13 mouse cellular contexts compared by ENCODE assay signal in the genomic region with DNA sequence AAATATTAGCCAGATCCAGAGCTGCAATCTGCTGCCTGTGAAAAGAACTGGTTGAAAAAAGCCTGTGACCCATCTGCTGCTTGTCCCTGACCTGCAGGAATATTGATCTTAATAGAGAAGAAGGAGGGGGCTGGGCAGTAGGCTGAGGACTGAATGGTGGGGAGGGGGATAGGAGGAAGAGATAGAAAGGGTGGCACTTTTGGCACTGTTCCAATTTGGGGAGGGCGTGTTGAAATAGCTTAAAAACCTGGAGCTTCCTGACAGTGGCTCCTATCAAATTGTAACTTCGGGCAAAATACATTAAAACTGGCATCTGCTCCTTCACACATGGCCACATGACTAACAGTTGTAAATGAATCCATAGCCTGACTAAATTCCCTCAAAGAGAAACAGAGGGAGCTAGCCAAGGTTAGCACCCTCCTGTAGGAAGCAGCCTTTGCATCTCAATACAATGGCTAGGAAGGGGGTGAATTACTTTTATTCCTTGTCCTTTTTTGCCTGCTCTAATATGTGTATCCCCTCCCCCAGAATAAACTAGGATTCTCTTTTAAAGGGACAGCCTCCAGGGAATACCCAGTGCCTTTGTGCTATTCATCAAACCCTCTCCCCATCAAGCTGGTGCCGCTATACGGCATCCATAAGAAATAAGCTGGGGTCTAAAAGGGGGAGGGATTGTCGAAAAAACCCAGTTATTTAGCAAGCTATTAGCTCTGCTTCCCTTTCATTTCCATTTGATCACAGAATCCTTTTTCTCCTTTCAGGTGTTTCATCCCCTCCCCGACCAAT. TPM values are rescaled to one million over a fixed set of nuclear protein-coding genes. Genes with fewer than 3 reads are reported as not detected.
DNase-seq lines count a peak whose midpoint lies in the region; ATAC-seq lines count a peak whose summit lies in the region.
"Had no signal": no experiment of that assay in that cellular context is flagged by ENCODE, and none has a peak within 500 bp of the region (broad histone marks: within the 10 kb centered on the region; RNA-seq: fewer than 3 reads in every experiment).

No protein-coding gene starts in this region.

- H3K4me3 ChIP-seq in embryonic facial prominence, embryonic 14.5 days (ENCODE audit: low read depth, low read length): peak overlapping the region; percentile 15
- peak overlapping the region; percentile 47 for H3K4me3 ChIP-seq in hindbrain, embryonic 16.5 days (ENCODE audit: low read length)
- peak overlapping the region; percentile 48 for H3K4me3 ChIP-seq in midbrain, embryonic 16.5 days (ENCODE audit: low read depth, low read length)
- H3K4me3 ChIP-seq: heart, adult 2 months; liver, embryonic 13.5 days had no signal

- no peaks in the 10 kb centered on the region for H3K4me1 ChIP-seq in embryonic facial prominence, embryonic 14.5 days (ENCODE audit: control insufficient read depth, insufficient read depth, low read length)
- 0 out of 2 replicates have a peak, but pooled peaks cover 3% of the 10 kb centered on the region for H3K4me1 ChIP-seq in hindbrain, embryonic 16.5 days (ENCODE audit: control insufficient read depth, insufficient read depth, low read depth, low read length)
- H3K4me1 ChIP-seq in midbrain, embryonic 16.5 days (ENCODE audit: control insufficient read depth, insufficient read depth, low read length): peaks cover 13% of the 10 kb centered on the region
- H3K4me1 ChIP-seq: liver, embryonic 13.5 days had no signal

- no peaks in the 10 kb centered on the region for H3K9me3 ChIP-seq in embryonic facial prominence, embryonic 14.5 days (ENCODE audit: control insufficient read depth, low read length)
- no peaks in the 10 kb centered on the region for H3K9me3 ChIP-seq in hindbrain, embryonic 16.5 days (ENCODE audit: control insufficient read depth, low read length)
- H3K9me3 ChIP-seq in midbrain, embryonic 16.5 days (replicated peaks; ENCODE audit: control insufficient read depth, low read length, poor library complexity, severe bottlenecking): no peaks in the 10 kb centered on the region
- H3K9me3 ChIP-seq: liver, embryonic 13.5 days had no signal

- 53% methylated on average over 6 of the region's 6 CpGs for WGBS in embryonic facial prominence, embryonic 14.5 days
- WGBS in hindbrain, embryonic 16.5 days: 34% methylated on average over 6 of the region's 6 CpGs
- WGBS in midbrain, embryonic 16.5 days: 20% methylated on average over 6 of the region's 6 CpGs

- H3K27me3 ChIP-seq in embryonic facial prominence, embryonic 14.5 days (replicated peaks; ENCODE audit: control insufficient read depth, insufficient read depth, low read length): peaks cover 3% of the 10 kb centered on the region; the same call in 1 of the 2 replicates
- H3K27me3 ChIP-seq in hindbrain, embryonic 16.5 days (replicated peaks; ENCODE audit: control insufficient read depth, insufficient read depth, low read length): no peaks in the 10 kb centered on the region
- H3K27me3 ChIP-seq in midbrain, embryonic 16.5 days (ENCODE audit: control insufficient read depth, insufficient read depth, low read depth, low read length): no peaks in the 10 kb centered on the region
- H3K27me3 ChIP-seq: liver, embryonic 13.5 days had no signal

- no peak overlapping the region; the same call in 1 of the 2 replicates for H3K4me2 ChIP-seq in embryonic facial prominence, embryonic 14.5 days (ENCODE audit: low read depth, low read length)
- peak overlapping the region; percentile 47 for H3K4me2 ChIP-seq in hindbrain, embryonic 16.5 days (ENCODE audit: low read length)
- peak overlapping the region; percentile 56 for H3K4me2 ChIP-seq in midbrain, embryonic 16.5 days (ENCODE audit: low read length)
- H3K4me2 ChIP-seq: liver, embryonic 13.5 days had no signal

- H3K36me3 ChIP-seq in embryonic facial prominence, embryonic 14.5 days (ENCODE audit: control insufficient read depth, insufficient read depth, low read length): no peaks in the 10 kb centered on the region
- H3K36me3 ChIP-seq in hindbrain, embryonic 16.5 days (ENCODE audit: control insufficient read depth, insufficient read depth, low read length): no peaks in the 10 kb centered on the region
- H3K36me3 ChIP-seq in midbrain, embryonic 16.5 days (ENCODE audit: control insufficient read depth, insufficient read depth, low read length): no peaks in the 10 kb centered on the region
- H3K36me3 ChIP-seq: liver, embryonic 13.5 days had no signal

- H3K27ac ChIP-seq in embryonic facial prominence, embryonic 14.5 days (replicated peaks; ENCODE audit: low read depth, low read length): no peak overlapping the region
- H3K27ac ChIP-seq in hindbrain, embryonic 16.5 days (ENCODE audit: low read depth, low read length): peak overlapping the region; percentile 72
- H3K27ac ChIP-seq in midbrain, embryonic 16.5 days (ENCODE audit: low read length): peak overlapping the region; percentile 82
- H3K27ac ChIP-seq: heart, adult 2 months; liver, embryonic 13.5 days had no signal

- peak; percentile 16 for DNase-seq in embryo, embryonic 10.5 days (ENCODE audit: low spot score)
- no peak for DNase-seq in embryo, embryonic 10 days (ENCODE audit: low spot score)
- DNase-seq in embryonic facial prominence, embryonic 14.5 days (ENCODE audit: low spot score): no peak
- DNase-seq in adipocyte (ENCODE audit: low spot score): no peak
- DNase-seq in adrenal gland, adult 2 months: no peak
- DNase-seq: B cell, adult 2 months; heart, adult 2 months; liver, embryonic 13.5 days; right cerebral cortex, adult 18-20 months had no signal

- H3K9ac ChIP-seq in embryonic facial prominence, embryonic 14.5 days (ENCODE audit: low read depth, low read length): no peak overlapping the region
- peak overlapping the region; percentile 68 for H3K9ac ChIP-seq in hindbrain, embryonic 16.5 days (ENCODE audit: low read depth, low read length)
- peak overlapping the region; percentile 65 for H3K9ac ChIP-seq in midbrain, embryonic 16.5 days (ENCODE audit: low read depth, low read length)
- H3K9ac ChIP-seq: liver, embryonic 13.5 days had no signal

- ATAC-seq in embryonic facial prominence, embryonic 14.5 days (ENCODE audit: low read depth): peak; percentile 37; the same call in 1 of the 2 replicates
- peak; percentile 72 for ATAC-seq in hindbrain, embryonic 16.5 days
- peak; percentile 69 for ATAC-seq in midbrain, embryonic 16.5 days
- no peak for ATAC-seq in granulocyte monocyte progenitor cell, adult 5-6 weeks (replicated peaks; ENCODE audit: poor library complexity, severe bottlenecking)

RNA-seq across cellular contexts. Expression of a gene that starts 1.5 kb away (rescaled TPM):
- 22.9 and 27.3 TPM in 2 replicates for polyA plus RNA-seq in embryonic facial prominence, embryonic 14.5 days (2014; fragmentation: Nextera tagmentation; extraction: Ambion mirVana)
- 230 and 260 TPM in 2 replicates for polyA plus RNA-seq in hindbrain, embryonic 16.5 days (2015; fragmentation: Nextera tagmentation; extraction: Ambion mirVana)
- polyA plus RNA-seq in midbrain, embryonic 16.5 days (2015; fragmentation: Nextera tagmentation; extraction: Ambion mirVana): 266 and 338 TPM in 2 replicates
- total RNA-seq in granulocyte monocyte progenitor cell, adult 5-6 weeks (2014; fragmentation: Nextera tagmentation): not detected in 2 replicates
- not detected in 2 replicates for total RNA-seq in granulocyte monocyte progenitor cell, adult 5-6 weeks (2017)
- total RNA-seq in adrenal gland, adult 2 months (2021): under 1 TPM; 0.55 to 0.62 TPM
- polyA plus RNA-seq in adrenal gland, adult 2 months (2012; rRNA removed): 0.03 TPM in 1 of 2 replicates, not detected in the other
- total RNA-seq: heart, adult 2 months; megakaryocyte progenitor cell, adult 5-6 weeks had no signal
- polyA plus RNA-seq: heart, adult 2 months had no signal

Comparison
In these comparisons a context has a peak if more than half of its experiments do, and no peak if none do; other contexts are left out.
1. RNA of a gene that starts 1.5 kb away (polyA plus RNA-seq): 266 to 338 TPM in midbrain, embryonic 16.5 days, 230 to 260 TPM in hindbrain, embryonic 16.5 days and 22.9 to 27.3 TPM in embryonic facial prominence, embryonic 14.5 days; 0.03 TPM in adrenal gland, adult 2 months; every median in the first group is over 10 times any median in the second.
2. Peak in every context shown above with its lines, with median percentiles within 50 percentile points of each other: H3K4me3 ChIP-seq.